Mouse (Mus musculus) heart, embryonic 12.5 days (tissue): Measurements from ENCODE around the gene Bmp6. TPM values are rescaled to one million over a fixed set of nuclear protein-coding genes. Genes with fewer than 3 reads are reported as not detected.

ENCODE experiments used
- ATAC-seq: fragments of 200-750 bp; cut with Nextera tagmentation; 2 replicates; pipeline ENCODE4 v1.8.0; 2017; ENCODE audit warnings: moderate TSS enrichment, moderate library complexity; ENCODE audit not compliant: insufficient number of reproducible peaks, low FRiP score
- H3K27ac ChIP-seq: fragments of 300-500 bp; sonication (generic); 2 replicates; pipeline ENCODE4 v1.5.1; 2016; ENCODE audit warnings: mild to moderate bottlenecking, moderate library complexity; ENCODE audit not compliant: poor library complexity, severe bottlenecking
- H3K27me3 ChIP-seq: fragments of 300-500 bp; sonication (generic); replicated peaks from 2 replicates; pipeline ENCODE4 v1.6.1; 2016; ENCODE audit warnings: mild to moderate bottlenecking, moderate library complexity
- H3K36me3 ChIP-seq: fragments of 300-500 bp; sonication (generic); 2 replicates; pipeline ENCODE4 v1.6.1; 2016; ENCODE audit warnings: mild to moderate bottlenecking, moderate library complexity
- H3K4me1 ChIP-seq: fragments of 300-500 bp; sonication (generic); replicated peaks from 2 replicates; pipeline ENCODE4 v1.6.1; 2016; ENCODE audit warnings: mild to moderate bottlenecking
- H3K4me2 ChIP-seq: fragments of 300-500 bp; sonication (generic); 2 replicates; pipeline ENCODE4 v1.6.1; 2016; ENCODE audit warnings: mild to moderate bottlenecking, moderate library complexity
- H3K4me3 ChIP-seq: fragments of 300-500 bp; sonication (generic); 2 replicates; pipeline ENCODE4 v1.5.1; 2016; ENCODE audit warnings: mild to moderate bottlenecking
- H3K9ac ChIP-seq: fragments of 300-500 bp; sonication (generic); 2 replicates; pipeline ENCODE4 v1.6.1; 2016; ENCODE audit warnings: mild to moderate bottlenecking, moderate library complexity
- H3K9me3 ChIP-seq: fragments of 300-500 bp; sonication (generic); replicated peaks from 2 replicates; pipeline ENCODE4 v1.6.1; 2016; ENCODE audit warnings: mild to moderate bottlenecking, moderate library complexity
- WGBS: fragments of 180-500 bp; shearing (Covaris S2); methylation state at CpG from one replicate; pipeline ENCODE4 v1.1.7; 2016; 5-methylcytosine and 5-hydroxymethylcytosine counted together
- polyA plus RNA-seq: library from polyadenylated mRNA; unstranded; fragments of >200 nt; fragmentation: Nextera tagmentation; extraction: Ambion mirVana; gene quantifications from 2 replicates; pipeline ENCODE4 v1.2.1, GENCODE M21; 2016

Gene Bmp6
- polyA plus RNA-seq, 1 experiment from 2014 or later = 4.7 TPM

DNA sequence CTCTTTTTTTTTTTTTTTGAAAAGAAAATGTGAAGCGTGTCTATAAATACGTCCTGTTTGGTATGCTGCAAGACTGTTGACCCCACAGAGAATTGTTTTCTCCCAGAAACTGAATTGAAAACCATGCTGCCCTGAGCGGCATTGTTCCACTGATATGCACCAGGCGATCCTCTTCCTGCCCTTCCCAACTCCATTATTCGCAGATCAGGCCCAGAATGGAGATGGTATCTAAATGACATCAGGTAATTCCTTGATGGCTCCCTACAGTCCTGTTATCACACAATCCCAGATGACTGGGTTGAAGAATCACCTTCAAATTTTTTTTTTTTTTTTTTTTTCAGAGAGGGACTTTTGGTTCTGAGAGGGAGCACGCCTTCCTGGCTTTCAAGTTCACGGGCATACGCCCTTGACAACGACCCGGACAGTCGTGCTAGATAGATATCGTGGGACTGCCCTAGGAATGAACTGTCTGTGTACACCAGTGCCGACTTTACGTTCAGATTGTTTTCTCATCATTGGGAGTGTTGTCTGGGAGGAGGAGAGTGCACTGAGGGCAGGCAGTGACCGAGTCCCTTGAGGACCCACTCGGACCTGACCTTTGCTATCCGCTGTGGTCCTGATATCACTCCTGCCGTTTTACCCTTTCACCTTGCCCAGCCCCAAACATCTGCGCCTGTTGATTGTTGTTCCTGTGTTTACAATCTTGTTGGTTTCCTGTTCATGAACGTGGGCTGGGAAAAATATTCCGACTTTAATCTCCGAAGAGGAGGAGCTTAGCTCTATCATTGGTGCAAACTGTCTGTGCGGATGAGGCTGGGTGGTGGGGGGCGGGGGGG, 8.7 kb downstream of the Bmp6 start:
- H3K27ac ChIP-seq = no peak overlapping the region
- H3K4me1 ChIP-seq = peaks cover 20% of the 10 kb centered on the region
- WGBS = 38% methylated on average over 24 of the region's 24 CpGs
- H3K36me3 ChIP-seq = no peaks in the 10 kb centered on the region
- H3K4me2 ChIP-seq = peak overlapping the region; percentile 40
- no peaks in the 10 kb centered on the region for H3K9me3 ChIP-seq
- no peak overlapping the region for H3K9ac ChIP-seq
- H3K27me3 ChIP-seq = no peaks in the 10 kb centered on the region
- no peak for ATAC-seq
- H3K4me3 ChIP-seq = no peak overlapping the region

DNA sequence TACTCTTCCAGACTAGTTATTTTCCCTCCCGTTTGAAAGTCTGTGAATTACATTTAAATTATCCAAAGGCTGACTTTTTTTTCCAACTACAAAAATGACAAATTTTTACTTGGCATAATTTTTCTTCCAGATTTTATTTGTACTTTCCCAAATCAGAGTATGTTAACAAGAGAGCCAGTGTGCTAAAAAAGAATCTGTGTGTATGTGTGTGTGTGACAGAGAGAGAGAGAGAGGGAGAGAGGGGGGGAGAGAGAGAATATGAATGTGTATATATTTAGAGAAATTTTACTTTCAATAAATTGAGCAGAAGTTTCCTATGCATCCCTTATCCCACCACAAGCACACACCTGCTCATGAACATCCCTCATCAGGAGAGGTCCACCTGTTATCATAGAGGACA, 9.4 kb downstream of the Bmp6 start:
- Histone ChIP-seq H3K36me3 (no peaks in the 10 kb centered on the region), H3K27me3 (no peaks in the 10 kb centered on the region), H3K9ac (no peak overlapping the region), H3K4me1 (peaks cover 25% of the 10 kb centered on the region), H3K9me3 (no peaks in the 10 kb centered on the region), H3K4me2 (no peak overlapping the region), H3K4me3 (no peak overlapping the region), H3K27ac (no peak overlapping the region)
- 50% methylated on average over 1 of the region's 1 CpGs for WGBS
- no peak for ATAC-seq

DNA sequence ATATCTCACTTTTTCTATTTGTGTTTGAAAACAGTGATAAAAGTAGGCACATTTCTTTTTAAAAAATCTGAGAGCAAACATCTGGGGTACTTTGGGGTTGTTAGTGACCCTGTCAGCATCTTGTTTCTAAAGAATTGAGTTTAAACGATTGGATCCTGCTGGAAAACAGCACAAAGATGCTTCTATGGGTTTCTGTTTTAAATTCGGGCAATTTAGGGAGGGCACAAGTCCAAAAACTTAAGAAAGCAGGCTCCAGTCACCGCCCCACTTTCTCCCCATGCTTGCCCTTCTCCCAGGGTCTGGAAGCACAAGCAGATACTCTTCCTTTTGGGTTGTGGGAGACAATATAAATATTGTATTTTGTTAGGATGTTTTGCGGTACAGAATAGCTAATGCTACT, 14.1 kb downstream of the Bmp6 start:
- no peaks in the 10 kb centered on the region for H3K27me3 ChIP-seq
- 59% methylated on average over 4 of the region's 4 CpGs for WGBS
- no peaks in the 10 kb centered on the region for H3K36me3 ChIP-seq
- H3K4me3 ChIP-seq = no peak overlapping the region
- peaks cover 9% of the 10 kb centered on the region for H3K4me1 ChIP-seq
- no peak overlapping the region for H3K27ac ChIP-seq
- H3K9me3 ChIP-seq = no peaks in the 10 kb centered on the region
- H3K4me2 ChIP-seq = no peak overlapping the region
- ATAC-seq = no peak
- H3K9ac ChIP-seq = no peak overlapping the region

DNA sequence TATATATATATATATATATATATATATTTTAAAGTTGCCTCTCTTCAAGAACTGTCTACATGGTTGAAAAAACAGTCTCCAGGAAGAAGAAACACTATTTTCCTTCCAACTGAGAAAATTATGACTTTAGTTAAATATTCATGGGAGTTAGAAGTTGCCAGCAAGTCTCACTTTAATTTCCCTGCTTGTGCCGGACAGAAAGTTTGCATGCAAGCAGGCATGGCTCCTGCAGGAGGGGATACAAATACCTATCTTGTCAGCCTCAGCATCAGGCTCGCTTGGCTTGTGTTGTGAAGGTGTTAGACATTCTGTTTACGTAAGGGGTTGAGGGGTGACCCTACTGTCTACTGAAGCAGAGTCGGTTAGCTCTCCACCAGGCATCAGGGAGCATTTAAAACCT, 17.8 kb downstream of the Bmp6 start:
- peaks cover 9% of the 10 kb centered on the region for H3K4me1 ChIP-seq
- H3K4me3 ChIP-seq = no peak overlapping the region
- H3K27ac ChIP-seq = no peak overlapping the region
- H3K4me2 ChIP-seq = no peak overlapping the region
- H3K9ac ChIP-seq = no peak overlapping the region
- no peaks in the 10 kb centered on the region for H3K27me3 ChIP-seq
- H3K9me3 ChIP-seq = no peaks in the 10 kb centered on the region
- no peaks in the 10 kb centered on the region for H3K36me3 ChIP-seq
- WGBS = 67% methylated on average over 4 of the region's 4 CpGs
- no peak for ATAC-seq

DNA sequence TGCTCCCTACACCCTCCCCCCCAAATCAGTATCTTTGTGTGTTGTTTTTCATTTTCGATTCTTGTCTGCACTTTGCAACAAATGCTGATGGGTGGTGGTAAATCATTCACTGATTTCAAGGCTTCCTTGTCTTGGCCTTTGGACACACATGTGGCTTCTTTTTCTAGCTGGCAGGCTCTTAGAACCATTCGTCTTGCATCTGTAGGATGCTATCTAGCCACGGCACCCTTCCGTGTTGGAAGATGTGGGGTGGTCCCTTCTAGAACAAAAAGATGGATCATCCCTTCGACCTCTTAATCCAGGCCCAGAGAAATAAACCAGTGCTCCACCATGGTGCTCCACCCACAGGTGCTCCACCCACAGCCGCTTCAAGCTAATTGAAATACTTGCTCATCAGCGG, 19.0 kb downstream of the Bmp6 start:
- Histone ChIP-seq H3K9ac (no peak overlapping the region), H3K36me3 (no peaks in the 10 kb centered on the region), H3K4me3 (no peak overlapping the region), H3K4me2 (no peak overlapping the region), H3K27me3 (no peaks in the 10 kb centered on the region), H3K9me3 (no peaks in the 10 kb centered on the region), H3K4me1 (peaks cover 3% of the 10 kb centered on the region), H3K27ac (no peak overlapping the region)
- 86% methylated on average over 7 of the region's 7 CpGs for WGBS
- no peak for ATAC-seq

DNA sequence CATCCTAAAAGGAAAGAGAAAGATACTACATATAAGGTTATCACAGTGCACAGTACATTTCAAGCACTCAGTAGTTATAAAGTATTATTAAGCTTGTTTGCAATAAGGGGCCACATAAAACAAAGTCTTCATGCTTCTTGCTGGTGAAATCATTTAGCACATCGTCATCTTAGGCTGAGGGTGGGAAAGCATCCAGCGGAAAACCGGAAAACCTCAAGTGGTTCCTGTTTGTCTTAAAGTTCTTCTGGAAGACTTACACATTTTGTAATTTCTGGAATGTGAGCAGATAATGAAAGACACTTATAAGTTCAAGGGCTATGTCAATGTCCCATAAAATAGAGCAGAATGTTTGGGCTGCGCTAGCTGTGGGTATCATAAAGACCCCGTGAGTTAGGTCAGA, 24.7 kb downstream of the Bmp6 start:
- Histone ChIP-seq H3K27ac (no peak overlapping the region), H3K9me3 (no peaks in the 10 kb centered on the region), H3K27me3 (no peaks in the 10 kb centered on the region), H3K4me2 (no peak overlapping the region), H3K4me3 (no peak overlapping the region), H3K4me1 (0 out of 2 replicates have a peak, but pooled peaks cover 4% of the 10 kb centered on the region), H3K36me3 (no peaks in the 10 kb centered on the region), H3K9ac (no peak overlapping the region)
- WGBS = 60% methylated on average over 5 of the region's 5 CpGs
- ATAC-seq = no peak

DNA sequence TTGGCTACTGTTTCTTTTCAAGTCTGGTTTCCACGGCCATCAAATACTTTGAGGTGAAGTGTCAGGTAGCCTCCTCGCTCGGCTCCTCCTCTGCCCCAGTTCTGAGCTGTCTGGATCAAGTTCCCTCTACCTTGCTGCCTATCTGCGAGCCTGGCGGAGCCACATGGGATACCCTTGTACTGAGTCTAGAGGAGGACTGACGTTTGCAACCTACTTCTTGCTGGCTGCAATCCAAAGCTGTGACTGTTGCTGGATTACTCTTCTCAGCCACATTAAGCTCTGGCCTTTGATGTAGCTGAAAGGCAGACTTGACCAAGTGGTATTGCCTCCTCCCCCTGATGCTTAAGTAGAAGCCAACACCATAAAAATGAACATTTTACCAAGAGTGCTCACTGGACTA, 31.2 kb downstream of the Bmp6 start:
- H3K4me2 ChIP-seq = no peak overlapping the region
- H3K4me1 ChIP-seq = peaks cover 18% of the 10 kb centered on the region
- no peak overlapping the region for H3K27ac ChIP-seq
- WGBS = 49% methylated on average over 6 of the region's 6 CpGs
- H3K9ac ChIP-seq = no peak overlapping the region
- no peak overlapping the region for H3K4me3 ChIP-seq
- ATAC-seq = no peak
- H3K36me3 ChIP-seq = no peaks in the 10 kb centered on the region
- H3K9me3 ChIP-seq = 0 out of 2 replicates have a peak, but pooled peaks cover 3% of the 10 kb centered on the region
- no peaks in the 10 kb centered on the region for H3K27me3 ChIP-seq

DNA sequence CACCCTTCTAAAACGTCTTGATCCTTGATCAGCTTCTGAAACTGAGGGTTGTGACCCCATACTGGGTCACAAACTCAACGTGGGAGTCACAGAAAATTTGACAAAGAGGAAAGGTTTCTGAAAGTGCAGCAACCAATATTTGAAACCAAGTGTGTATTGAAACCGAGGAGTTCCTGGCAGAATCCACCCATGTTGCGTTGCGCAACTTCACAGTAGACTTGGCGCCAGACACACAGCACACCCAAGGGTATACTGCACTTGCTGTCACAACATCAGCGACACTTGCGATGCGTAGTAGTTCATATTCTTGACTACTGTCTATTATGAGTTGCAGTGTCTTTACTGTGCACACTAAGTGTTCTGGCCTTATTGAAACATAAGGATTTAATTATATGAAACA, 32.4 kb downstream of the Bmp6 start:
- no peak overlapping the region for H3K27ac ChIP-seq
- H3K4me3 ChIP-seq = no peak overlapping the region
- H3K36me3 ChIP-seq = no peaks in the 10 kb centered on the region
- WGBS = 84% methylated on average over 9 of the region's 9 CpGs
- no peak for ATAC-seq
- peaks cover 18% of the 10 kb centered on the region for H3K4me1 ChIP-seq
- H3K9ac ChIP-seq = no peak overlapping the region
- no peak overlapping the region for H3K4me2 ChIP-seq
- 0 out of 2 replicates have a peak, but pooled peaks cover 3% of the 10 kb centered on the region for H3K9me3 ChIP-seq
- H3K27me3 ChIP-seq = no peaks in the 10 kb centered on the region

DNA sequence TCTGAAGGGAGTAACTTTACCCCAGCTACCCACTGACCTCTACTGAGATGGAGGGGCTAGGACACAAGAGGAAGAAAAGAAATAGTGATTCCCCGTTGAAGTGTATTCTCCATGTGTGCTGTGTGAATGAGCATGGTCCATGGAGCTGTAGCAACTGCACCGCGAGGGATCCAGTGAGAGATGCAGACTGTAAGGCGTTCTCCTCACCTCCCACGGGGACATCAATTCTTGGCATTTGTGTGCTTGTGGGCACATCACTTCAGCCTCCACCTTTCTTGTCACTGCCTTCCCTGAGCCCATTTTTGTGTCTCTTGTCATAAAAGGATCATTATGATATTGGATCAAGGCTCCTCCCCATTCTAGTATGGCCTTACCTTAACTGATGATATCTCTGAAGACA, 34.9 kb downstream of the Bmp6 start:
- H3K4me3 ChIP-seq = no peak overlapping the region
- no peak overlapping the region for H3K4me2 ChIP-seq
- no peak for ATAC-seq
- H3K9me3 ChIP-seq = 0 out of 2 replicates have a peak, but pooled peaks cover 3% of the 10 kb centered on the region
- H3K36me3 ChIP-seq = no peaks in the 10 kb centered on the region
- no peak overlapping the region for H3K9ac ChIP-seq
- H3K27ac ChIP-seq = no peak overlapping the region
- peaks cover 18% of the 10 kb centered on the region for H3K4me1 ChIP-seq
- H3K27me3 ChIP-seq = no peaks in the 10 kb centered on the region
- WGBS = 89% methylated on average over 5 of the region's 5 CpGs

DNA sequence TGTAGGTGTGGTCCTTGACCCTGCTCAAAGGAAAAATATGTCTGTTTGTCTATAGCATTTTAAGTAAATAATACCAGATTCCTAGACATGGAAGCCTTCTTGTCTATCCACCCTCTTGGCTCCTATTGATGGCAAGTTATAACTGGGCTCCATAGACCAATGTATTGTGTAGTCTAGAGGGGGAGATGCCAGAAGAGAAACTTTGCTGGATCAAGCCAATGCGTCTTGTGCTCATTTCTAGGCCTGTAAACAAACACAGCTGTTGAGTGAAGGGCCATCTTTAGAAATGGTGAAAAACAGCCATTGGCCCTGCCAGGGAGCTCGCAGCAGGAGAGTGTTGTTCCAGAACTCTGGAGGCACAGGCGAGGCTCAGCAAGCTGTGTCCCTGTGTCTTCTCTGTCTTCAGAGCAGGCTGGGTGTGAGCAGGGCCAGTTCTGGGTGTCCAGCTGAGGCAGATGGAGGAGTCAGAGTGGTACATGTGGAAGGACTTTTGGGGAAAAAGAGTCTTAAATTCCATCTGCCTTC, 41.2 kb downstream of the Bmp6 start:
- ATAC-seq = no peak
- Histone ChIP-seq H3K9ac (no peak overlapping the region), H3K4me3 (no peak overlapping the region), H3K4me2 (no peak overlapping the region), H3K4me1 (no peaks in the 10 kb centered on the region; the same call in 1 of the 2 replicates), H3K9me3 (no peaks in the 10 kb centered on the region), H3K27me3 (no peaks in the 10 kb centered on the region), H3K36me3 (no peaks in the 10 kb centered on the region), H3K27ac (no peak overlapping the region)
- WGBS = 77% methylated on average over 3 of the region's 3 CpGs

DNA sequence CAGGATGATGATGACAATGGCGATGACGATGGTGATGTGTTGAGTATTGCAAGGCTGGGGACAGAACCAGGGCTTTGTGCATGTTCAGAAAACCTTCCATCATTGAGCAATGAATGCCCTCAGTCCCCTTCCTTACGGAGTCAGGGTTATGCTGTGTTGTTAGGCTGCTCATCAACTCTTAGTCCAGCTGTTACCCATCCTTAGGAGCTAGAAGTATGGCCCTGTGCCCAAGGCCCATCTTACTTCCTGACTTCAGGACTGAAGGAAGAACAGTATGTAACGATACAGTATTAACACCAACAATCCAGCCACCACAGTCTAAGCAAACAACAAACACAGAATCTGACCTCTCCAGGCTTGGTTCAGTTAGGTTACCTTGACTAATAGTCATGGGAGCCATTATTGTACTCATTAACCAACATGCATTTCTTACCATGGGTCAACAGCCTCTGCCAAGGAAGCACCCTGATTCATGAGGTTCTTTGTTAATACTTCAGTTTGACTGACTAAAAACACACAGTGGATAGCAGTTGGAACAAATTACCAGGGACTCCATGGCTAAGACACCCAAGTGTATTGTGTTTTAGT, 42.6 kb downstream of the Bmp6 start:
- Histone ChIP-seq H3K4me1 (no peaks in the 10 kb centered on the region), H3K36me3 (no peaks in the 10 kb centered on the region), H3K4me2 (no peak overlapping the region), H3K9ac (no peak overlapping the region), H3K27me3 (no peaks in the 10 kb centered on the region), H3K9me3 (no peaks in the 10 kb centered on the region), H3K27ac (no peak overlapping the region), H3K4me3 (no peak overlapping the region)
- no peak for ATAC-seq
- 80% methylated on average over 4 of the region's 4 CpGs for WGBS
